In the genomic region with DNA sequence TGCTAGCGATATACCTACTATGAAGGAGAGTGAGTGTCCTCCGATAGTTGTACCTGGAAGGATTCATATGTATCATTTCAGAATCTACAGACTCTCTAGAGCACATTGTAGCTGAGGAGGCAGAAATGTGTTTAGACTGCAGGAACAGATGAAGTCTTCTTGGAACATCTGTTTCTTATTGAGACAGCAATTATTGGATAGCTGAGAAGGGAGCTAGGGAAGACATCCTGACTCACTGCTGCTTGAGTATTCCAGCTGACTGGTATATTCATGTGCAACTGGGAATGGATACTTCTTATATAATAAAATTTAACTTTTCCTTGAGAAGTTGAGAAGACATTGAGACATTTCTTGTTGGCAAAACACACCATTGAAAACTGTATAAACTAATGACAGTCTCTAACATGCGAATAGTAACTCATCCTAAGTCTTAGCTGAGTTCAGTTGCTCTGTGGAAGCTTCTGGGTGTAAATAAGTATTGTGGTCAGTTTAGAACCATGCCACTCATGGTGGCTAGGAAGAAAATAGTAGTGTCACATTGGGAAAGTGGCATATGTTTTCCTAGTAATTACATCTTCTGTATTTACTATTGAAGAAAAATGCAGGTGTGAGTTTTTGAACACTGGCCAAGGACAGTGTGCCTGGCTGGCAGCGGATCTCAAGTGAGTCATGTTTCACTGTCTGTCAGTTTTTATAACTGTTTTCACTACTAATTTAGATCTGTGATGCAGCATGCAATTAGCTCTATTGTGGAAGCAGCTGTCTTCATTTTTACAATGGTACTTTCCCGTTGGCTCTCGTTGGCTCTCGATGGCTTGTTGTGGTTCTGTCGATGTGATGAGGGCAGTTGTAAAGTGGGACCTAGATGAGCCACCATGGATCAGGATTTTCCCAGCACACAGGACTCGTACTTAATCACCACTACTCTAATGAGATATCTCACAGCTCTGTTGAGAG, we compare ENCODE assay signal across 18 mouse cellular contexts.
DNase-seq lines count a peak whose midpoint lies in the region; ATAC-seq and TF ChIP-seq lines count a peak whose summit lies in the region.
"Had no signal": no experiment of that assay in that cellular context is flagged by ENCODE, and none has a peak within 500 bp of the region (broad histone marks: within the 10 kb centered on the region; RNA-seq: fewer than 3 reads in every experiment).

No protein-coding gene starts in this region.

- H3K4me1 ChIP-seq in forebrain, embryonic 15.5 days, result no peaks in the 10 kb centered on the region
- no peaks in the 10 kb centered on the region for H3K4me1 ChIP-seq in liver, postnatal 0 days (ENCODE audit: insufficient read depth)
- H3K4me1 ChIP-seq: heart, embryonic 15.5 days; hindbrain, embryonic 13.5 days; midbrain, embryonic 10.5 days had no signal

- no peak for TF ChIP-seq CTCF in liver, postnatal 0 days (IDR thresholded peaks at IDR 0.05; ENCODE audit: low read depth)

- H3K36me3 ChIP-seq in forebrain, embryonic 15.5 days, result no peaks in the 10 kb centered on the region
- H3K36me3 ChIP-seq in liver, postnatal 0 days (replicated peaks; ENCODE audit: insufficient read depth, low read length), result no peaks in the 10 kb centered on the region
- H3K36me3 ChIP-seq: heart, embryonic 15.5 days; hindbrain, embryonic 13.5 days; midbrain, embryonic 10.5 days had no signal

- H3K27me3 ChIP-seq in forebrain, embryonic 15.5 days, result no peaks in the 10 kb centered on the region
- H3K27me3 ChIP-seq in liver, postnatal 0 days (ENCODE audit: insufficient read depth, low read length), result no peaks in the 10 kb centered on the region
- H3K27me3 ChIP-seq: heart, embryonic 15.5 days; hindbrain, embryonic 13.5 days had no signal

- no peak for TF ChIP-seq EP300 in liver, postnatal 0 days (IDR thresholded peaks at IDR 0.05; ENCODE audit: low read depth)

- H3K27ac ChIP-seq in forebrain, embryonic 15.5 days (replicated peaks), result 0 out of 2 replicates have a peak overlapping the region, but pooled peaks have one; percentile 35
- no peak overlapping the region for H3K27ac ChIP-seq in liver, postnatal 0 days (ENCODE audit: low read depth)
- H3K27ac ChIP-seq: heart, embryonic 15.5 days; hindbrain, embryonic 13.5 days; midbrain, embryonic 10.5 days had no signal

- DNase-seq in frontal cortex, postnatal 36 days (ENCODE audit: low spot score in 2 of 2), result peak; percentile 2 to 11
- no peak for DNase-seq in frontal cortex, postnatal 10 days (ENCODE audit: low spot score in 2 of 2)
- peak; percentile 47 for DNase-seq in NIH3T3 (ENCODE audit: low read depth)
- peak; percentile 8 to 9 for DNase-seq in layer of hippocampus, postnatal 36 days
- no peak for DNase-seq in kidney, postnatal 36 days
- DNase-seq in cerebellum, adult 8-10 months, result no peak
- DNase-seq in liver, postnatal 0 days, result no peak
- DNase-seq: cerebellum, adult 18-20 months; kidney, adult 8-10 months; thymus, postnatal 36 days had no signal

- H3K9ac ChIP-seq in forebrain, embryonic 15.5 days (replicated peaks), result no peak overlapping the region
- H3K9ac ChIP-seq in liver, postnatal 0 days (replicated peaks), result no peak overlapping the region
- H3K9ac ChIP-seq: heart, embryonic 15.5 days; hindbrain, embryonic 13.5 days had no signal

- H3K4me3 ChIP-seq in forebrain, embryonic 15.5 days, result no peak overlapping the region
- no peak overlapping the region for H3K4me3 ChIP-seq in liver, postnatal 0 days (ENCODE audit: low read depth, low read length)
- H3K4me3 ChIP-seq: erythroblast, embryonic 14.5 days; heart, embryonic 15.5 days; hindbrain, embryonic 13.5 days; midbrain, embryonic 10.5 days had no signal

- ATAC-seq in forebrain, embryonic 15.5 days (replicated peaks), result peak; percentile 88
- no peak for ATAC-seq in liver, postnatal 0 days
- ATAC-seq: activated CD4-positive, CD25-positive, alpha-beta regulatory T cell, adult 4 months; lung, postnatal 0 days had no signal

- H3K4me2 ChIP-seq in forebrain, embryonic 15.5 days (replicated peaks), result no peak overlapping the region
- no peak overlapping the region for H3K4me2 ChIP-seq in liver, postnatal 0 days (ENCODE audit: low read depth, low read length)
- H3K4me2 ChIP-seq: heart, embryonic 15.5 days; hindbrain, embryonic 13.5 days; liver, embryonic 11.5 days had no signal

- no peaks in the 10 kb centered on the region for H3K9me3 ChIP-seq in forebrain, embryonic 15.5 days
- no peaks in the 10 kb centered on the region for H3K9me3 ChIP-seq in liver, postnatal 0 days (ENCODE audit: low read length)
- H3K9me3 ChIP-seq: heart, embryonic 15.5 days; hindbrain, embryonic 13.5 days; midbrain, embryonic 10.5 days had no signal

- 45% methylated on average over 9 of the region's 9 CpGs for WGBS in forebrain, embryonic 15.5 days
- WGBS in liver, postnatal 0 days (ENCODE audit: insufficient replicate concordance), result 81% methylated on average over 9 of the region's 9 CpGs

Comparison
In these comparisons a context has a peak if more than half of its experiments do, and no peak if none do; other contexts are left out.
1. DNase-seq: peak in frontal cortex, postnatal 36 days (2 of 2), NIH3T3 (single experiment) and layer of hippocampus, postnatal 36 days (2 of 2); none in frontal cortex, postnatal 10 days (0 of 2), kidney, postnatal 36 days (0 of 2), cerebellum, adult 8-10 months (single experiment) and liver, postnatal 0 days (single experiment).